Comparison of ENCODE assay signal across 18 mouse cellular contexts in the genomic region with DNA sequence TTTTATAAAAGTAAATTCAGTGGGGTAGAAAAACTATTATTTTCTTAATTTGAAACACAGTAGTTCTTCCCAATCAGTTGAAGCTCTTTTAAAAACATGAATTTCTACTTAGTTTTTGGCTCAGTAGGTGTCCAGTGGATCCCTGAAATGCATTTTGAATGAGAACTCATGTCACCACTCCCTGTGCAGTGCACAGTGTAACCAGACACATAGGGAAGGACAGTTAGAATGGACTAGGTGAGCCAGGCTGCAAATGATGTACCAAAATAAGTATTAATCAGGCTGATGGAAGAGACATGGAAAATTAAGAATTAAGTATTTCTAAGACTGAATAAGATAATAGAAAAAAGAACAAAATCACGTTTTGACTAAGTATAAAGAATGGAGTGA.
"Had no signal": no experiment of that assay in that cellular context is flagged by ENCODE, and none has a peak within 500 bp of the region (broad histone marks: within the 10 kb centered on the region; RNA-seq: fewer than 3 reads in every experiment).

No protein-coding gene starts in this region.

- ATAC-seq: lung, postnatal 0 days; midbrain, embryonic 13.5 days; midbrain, embryonic 16.5 days had no signal

- H3K9me3 ChIP-seq: limb, embryonic 10.5 days; limb, embryonic 13.5 days; megakaryocyte, embryonic 14.5 days; midbrain, embryonic 10.5 days; midbrain, embryonic 13.5 days; neural tube, embryonic 13.5 days had no signal

- DNase-seq: kidney, adult 18-20 months; kidney, adult 9 months; kidney, postnatal 25 days; layer of hippocampus, adult 9-11 months; lung, embryonic 14.5 days; thymus, adult 18-20 months; thymus, postnatal 36 days had no signal

- H3K4me3 ChIP-seq: layer of hippocampus, adult 2 months; limb, embryonic 10.5 days; limb, embryonic 13.5 days; megakaryocyte, embryonic 14.5 days; midbrain, embryonic 10.5 days; midbrain, embryonic 13.5 days; myocyte; neural tube, embryonic 13.5 days had no signal

- H3K27me3 ChIP-seq: limb, embryonic 13.5 days; megakaryocyte, embryonic 14.5 days; midbrain, embryonic 13.5 days; neural tube, embryonic 13.5 days had no signal

- H3K4me2 ChIP-seq: limb, embryonic 13.5 days; lung, embryonic 14.5 days; midbrain, embryonic 13.5 days; neural tube, embryonic 13.5 days had no signal

- H3K9ac ChIP-seq: limb, embryonic 13.5 days; lung, embryonic 14.5 days; midbrain, embryonic 13.5 days; neural tube, embryonic 13.5 days had no signal

- H3K4me1 ChIP-seq: limb, embryonic 10.5 days; limb, embryonic 13.5 days; midbrain, embryonic 10.5 days; neural tube, embryonic 13.5 days had no signal

- H3K27ac ChIP-seq: kidney, postnatal 0 days; layer of hippocampus, adult 2 months; limb, embryonic 10.5 days; limb, embryonic 13.5 days; midbrain, embryonic 10.5 days; midbrain, embryonic 13.5 days; neural tube, embryonic 13.5 days had no signal

- H3K36me3 ChIP-seq: limb, embryonic 10.5 days; midbrain, embryonic 13.5 days; neural tube, embryonic 13.5 days had no signal
